Mouse (Mus musculus) monocyte, adult 5-6 weeks (primary cell): ENCODE data around the gene Olfr193. TPM values are rescaled to one million over a fixed set of nuclear protein-coding genes. Genes with fewer than 3 reads are reported as not detected.
"Not testable (repeated sequence)": the region's sequence is repeated elsewhere in the genome, so short reads cannot be mapped to it uniquely, and the experiment has no call there.

Source experiments
- ATAC-seq: fragments of 153-309, 156-312 bp; replicated peaks from 2 replicates; pipeline ENCODE4 v1.8.0; 2017; ENCODE audit warnings: mild to moderate bottlenecking; ENCODE audit not compliant: low TSS enrichment, insufficient number of reproducible peaks, severe bottlenecking, poor library complexity, low FRiP score
- total RNA-seq: library from RNA; stranded (forward); fragments of 200-1000, 200-491, 200-594 nt; gene quantifications from 3 replicates; pipeline ENCODE4 v1.2.3, GENCODE M21; 2017

Olfr193 gene
- not detected in 3 replicates for total RNA-seq

GRCm38 (mm10) chr16:59111781-59112180, at the start of gene Olfr193:
TSS of gene Olfr193 (minus strand) at chr16:59111881.
- ATAC-seq: no peak

- ATAC-seq: no peak
Observed at GRCm38 (mm10) chr16:59151996-59152395, 40.3 kb upstream of the Olfr193 start.

- no peak for ATAC-seq
Observed at GRCm38 (mm10) chr16:59146746-59147145, 35.1 kb upstream of the Olfr193 start, which contains the start of gene Olfr195. TSS of gene Olfr195 (plus strand) at chr16:59147046.

- no peak for ATAC-seq
Observed at GRCm38 (mm10) chr16:59141105-59141504, 29.4 kb upstream of the Olfr193 start.

- no peak for ATAC-seq
Observed at GRCm38 (mm10) chr16:59130740-59131139, 19.1 kb upstream of the Olfr193 start.

GRCm38 (mm10) chr16:59120969-59121368, 9.3 kb upstream of the Olfr193 start, which contains the start of gene Olfr194:
TSS of gene Olfr194 (minus strand) at chr16:59121069.
- no peak for ATAC-seq

GRCm38 (mm10) chr16:59108522-59108921, 3.2 kb downstream of the Olfr193 start:
- ATAC-seq: not testable (repeated sequence)

- ATAC-seq: no peak
Observed at GRCm38 (mm10) chr16:59105312-59105711, 6.4 kb downstream of the Olfr193 start.

GRCm38 (mm10) chr16:59089722-59090121, 22.0 kb downstream of the Olfr193 start, which contains the start of gene Olfr191:
TSS of gene Olfr191 (minus strand) at chr16:59089822.
- ATAC-seq: not testable (repeated sequence)

- ATAC-seq: not testable (repeated sequence)
Observed at GRCm38 (mm10) chr16:59081113-59081512, 30.6 kb downstream of the Olfr193 start.

GRCm38 (mm10) chr16:59077905-59078304, 33.8 kb downstream of the Olfr193 start, which contains the start of gene Olfr190:
TSS of gene Olfr190 (minus strand) at chr16:59078005.
- ATAC-seq: no peak

- no peak for ATAC-seq
Observed at GRCm38 (mm10) chr16:59073520-59073919, 38.2 kb downstream of the Olfr193 start.

GRCm38 (mm10) chr16:59071755-59072154, 39.9 kb downstream of the Olfr193 start:
- no peak for ATAC-seq

GRCm38 (mm10) chr16:59062411-59062810, 49.3 kb downstream of the Olfr193 start:
- not testable (repeated sequence) for ATAC-seq

Other genes with a start within 250 kb of the Olfr193 start
- gene Olfr177, start 237.1 kb downstream of the Olfr193 start, total RNA-seq: not detected in 3 replicates
- gene Olfr178, start 219.8 kb downstream of the Olfr193 start, total RNA-seq: not detected in 3 replicates
- not detected in 3 replicates for gene Olfr181, start 183.1 kb downstream of the Olfr193 start, total RNA-seq
- gene Olfr180, start 182.5 kb downstream of the Olfr193 start, total RNA-seq: not detected in 3 replicates
- not detected in 3 replicates for gene Olfr183, start 116.5 kb downstream of the Olfr193 start, total RNA-seq
- not detected in 3 replicates for gene Olfr186, start 81.6 kb downstream of the Olfr193 start, total RNA-seq
- gene Olfr187, start 72.1 kb downstream of the Olfr193 start, total RNA-seq: not detected in 3 replicates
- under 0.01 to 0.32 TPM in 2 of 3 replicates, not detected in the other for gene Olfr190, start 33.9 kb downstream of the Olfr193 start, total RNA-seq
- gene Olfr191, start 22.1 kb downstream of the Olfr193 start, total RNA-seq: not detected in 3 replicates
- gene Olfr194, start 9.2 kb upstream of the Olfr193 start, total RNA-seq: not detected in 3 replicates
- gene Olfr195, start 35.2 kb upstream of the Olfr193 start, total RNA-seq: not detected in 3 replicates
- gene Olfr196, start 58.6 kb upstream of the Olfr193 start, total RNA-seq: not detected in 3 replicates
- not detected in 3 replicates for gene Olfr198, start 91.7 kb upstream of the Olfr193 start, total RNA-seq
- not detected in 3 replicates for gene Olfr199, start 107.9 kb upstream of the Olfr193 start, total RNA-seq
- not detected in 3 replicates for gene Olfr201, start 160.8 kb upstream of the Olfr193 start, total RNA-seq
- not detected in 3 replicates for gene Olfr202, start 174.9 kb upstream of the Olfr193 start, total RNA-seq
- not detected in 3 replicates for gene Olfr203, start 187.0 kb upstream of the Olfr193 start, total RNA-seq
- gene Olfr204, start 206.4 kb upstream of the Olfr193 start, total RNA-seq: not detected in 3 replicates
- not detected in 3 replicates for gene Olfr205, start 219.3 kb upstream of the Olfr193 start, total RNA-seq
- gene Olfr206, start 237.4 kb upstream of the Olfr193 start, total RNA-seq: not detected in 3 replicates